Comparison of ENCODE assay signal across 28 mouse cellular contexts in the genomic region with DNA sequence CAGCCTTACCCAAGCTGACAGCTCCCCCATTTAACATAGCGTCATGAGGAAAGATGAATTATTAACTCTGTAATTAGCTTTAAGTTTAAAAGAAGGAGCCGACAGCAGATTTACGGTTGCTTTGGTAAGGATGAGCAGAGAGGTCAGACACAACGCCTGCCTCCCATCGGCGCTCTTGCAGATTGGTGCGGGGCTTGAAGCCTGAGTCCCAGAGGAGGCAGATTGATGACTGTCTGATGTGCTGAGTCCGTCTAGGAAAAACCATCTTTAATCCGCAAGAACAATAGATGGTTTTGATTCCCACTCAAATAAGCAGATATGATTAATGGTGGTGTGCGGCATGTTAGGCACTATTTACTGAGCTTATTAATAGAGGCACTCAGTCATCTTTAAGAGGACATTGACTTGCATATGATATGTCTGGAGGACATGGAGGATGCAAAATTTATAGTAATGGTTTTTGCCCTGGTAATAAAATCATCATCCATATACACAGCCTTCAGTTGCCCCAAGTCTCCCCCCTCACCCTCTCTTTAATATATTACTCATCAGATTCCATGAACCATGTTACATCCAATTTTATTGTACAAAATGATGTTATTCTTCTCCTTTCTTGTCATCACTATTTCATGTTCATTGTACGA.
A peak's percentile ranks its signal among the peaks of the same experiment; 100 is the strongest.
DNase-seq lines count a peak whose midpoint lies in the region; ATAC-seq lines count a peak whose summit lies in the region.
"Had no signal": no experiment of that assay in that cellular context is flagged by ENCODE, and none has a peak within 500 bp of the region (broad histone marks: within the 10 kb centered on the region; RNA-seq: fewer than 3 reads in every experiment).

No protein-coding gene starts in this region.

- no peak overlapping the region for H3K9ac ChIP-seq in hindbrain, embryonic 12.5 days
- H3K9ac ChIP-seq in hindbrain, embryonic 13.5 days, result no peak overlapping the region
- H3K9ac ChIP-seq in hindbrain, embryonic 16.5 days (ENCODE audit: low read depth, low read length), result no peak overlapping the region
- H3K9ac ChIP-seq in neural tube, embryonic 15.5 days (replicated peaks), result no peak overlapping the region
- H3K9ac ChIP-seq: embryonic facial prominence, embryonic 12.5 days; hindbrain, embryonic 15.5 days; liver, embryonic 14.5 days had no signal

- no peak for DNase-seq in hindbrain, embryonic 10.5 days (ENCODE audit: low spot score)
- no peak for DNase-seq in cerebellum, postnatal 4 days (ENCODE audit: low spot score in 2 of 2)
- DNase-seq: adrenal gland, postnatal 25 days; B cell, adult 2 months; cerebellum, adult 2 months; cerebellum, postnatal 14 days; gastrocnemius, postnatal 14 days; heart, postnatal 14 days; kidney, adult 8-10 months; kidney, postnatal 14 days; layer of hippocampus, adult 9-11 months; liver; lung, adult 2 months; lung, postnatal 10 days; right cerebral cortex, postnatal 4 days; thymus, adult 2 months; thymus, postnatal 4 days had no signal

- H3K4me1 ChIP-seq in hindbrain, embryonic 12.5 days, result peaks cover 7% of the 10 kb centered on the region; the same call in 1 of the 2 replicates
- 0 out of 2 replicates have a peak, but pooled peaks cover 6% of the 10 kb centered on the region for H3K4me1 ChIP-seq in hindbrain, embryonic 10.5 days (replicated peaks)
- H3K4me1 ChIP-seq in hindbrain, embryonic 13.5 days (replicated peaks), result peaks cover 14% of the 10 kb centered on the region
- no peaks in the 10 kb centered on the region for H3K4me1 ChIP-seq in hindbrain, embryonic 16.5 days (ENCODE audit: control insufficient read depth, insufficient read depth, low read depth, low read length)
- peaks cover 2% of the 10 kb centered on the region; the same call in 1 of the 2 replicates for H3K4me1 ChIP-seq in neural tube, embryonic 15.5 days
- H3K4me1 ChIP-seq: embryonic facial prominence, embryonic 12.5 days had no signal

- 0 out of 2 replicates have a peak, but pooled peaks cover 2% of the 10 kb centered on the region for H3K27me3 ChIP-seq in hindbrain, embryonic 12.5 days
- H3K27me3 ChIP-seq in hindbrain, embryonic 10.5 days (ENCODE audit: insufficient read depth, poor library complexity, severe bottlenecking), result no peaks in the 10 kb centered on the region
- H3K27me3 ChIP-seq in hindbrain, embryonic 13.5 days, result no peaks in the 10 kb centered on the region
- H3K27me3 ChIP-seq in hindbrain, embryonic 16.5 days (replicated peaks; ENCODE audit: control insufficient read depth, insufficient read depth, low read length), result no peaks in the 10 kb centered on the region
- H3K27me3 ChIP-seq in neural tube, embryonic 15.5 days (replicated peaks), result no peaks in the 10 kb centered on the region; the same call in 1 of the 2 replicates
- H3K27me3 ChIP-seq: embryonic facial prominence, embryonic 12.5 days; hindbrain, embryonic 15.5 days had no signal

- no peak overlapping the region for H3K4me3 ChIP-seq in hindbrain, embryonic 12.5 days
- H3K4me3 ChIP-seq in hindbrain, embryonic 10.5 days, result no peak overlapping the region
- H3K4me3 ChIP-seq in hindbrain, embryonic 13.5 days, result no peak overlapping the region
- no peak overlapping the region for H3K4me3 ChIP-seq in hindbrain, embryonic 16.5 days (ENCODE audit: low read length)
- no peak overlapping the region for H3K4me3 ChIP-seq in neural tube, embryonic 15.5 days (replicated peaks)
- H3K4me3 ChIP-seq: embryonic facial prominence, embryonic 12.5 days; hindbrain, embryonic 15.5 days had no signal

- WGBS in hindbrain, embryonic 12.5 days, result 56% methylated on average over 11 of the region's 11 CpGs
- WGBS in hindbrain, embryonic 10.5 days, result 80% methylated on average over 11 of the region's 11 CpGs
- 44% methylated on average over 11 of the region's 11 CpGs for WGBS in hindbrain, embryonic 13.5 days
- WGBS in hindbrain, embryonic 16.5 days, result 51% methylated on average over 11 of the region's 11 CpGs
- 34% methylated on average over 11 of the region's 11 CpGs for WGBS in neural tube, embryonic 15.5 days

- H3K9me3 ChIP-seq in hindbrain, embryonic 12.5 days (replicated peaks), result no peaks in the 10 kb centered on the region
- no peaks in the 10 kb centered on the region for H3K9me3 ChIP-seq in hindbrain, embryonic 10.5 days
- no peaks in the 10 kb centered on the region for H3K9me3 ChIP-seq in hindbrain, embryonic 13.5 days
- no peaks in the 10 kb centered on the region for H3K9me3 ChIP-seq in hindbrain, embryonic 16.5 days (ENCODE audit: control insufficient read depth, low read length)
- H3K9me3 ChIP-seq in neural tube, embryonic 15.5 days (replicated peaks), result no peaks in the 10 kb centered on the region
- H3K9me3 ChIP-seq: embryonic facial prominence, embryonic 12.5 days; hindbrain, embryonic 15.5 days had no signal

- H3K4me2 ChIP-seq in hindbrain, embryonic 12.5 days (replicated peaks), result no peak overlapping the region
- no peak overlapping the region for H3K4me2 ChIP-seq in hindbrain, embryonic 13.5 days
- H3K4me2 ChIP-seq in hindbrain, embryonic 16.5 days (ENCODE audit: low read length), result no peak overlapping the region
- no peak overlapping the region for H3K4me2 ChIP-seq in neural tube, embryonic 15.5 days
- H3K4me2 ChIP-seq: embryonic facial prominence, embryonic 12.5 days; hindbrain, embryonic 15.5 days had no signal

- H3K36me3 ChIP-seq in hindbrain, embryonic 12.5 days, result no peaks in the 10 kb centered on the region
- no peaks in the 10 kb centered on the region for H3K36me3 ChIP-seq in hindbrain, embryonic 10.5 days
- H3K36me3 ChIP-seq in hindbrain, embryonic 13.5 days, result no peaks in the 10 kb centered on the region
- no peaks in the 10 kb centered on the region for H3K36me3 ChIP-seq in hindbrain, embryonic 16.5 days (ENCODE audit: control insufficient read depth, insufficient read depth, low read length)
- H3K36me3 ChIP-seq in neural tube, embryonic 15.5 days, result no peaks in the 10 kb centered on the region
- H3K36me3 ChIP-seq: embryonic facial prominence, embryonic 12.5 days; hindbrain, embryonic 15.5 days had no signal

- ATAC-seq in hindbrain, embryonic 12.5 days (ENCODE audit: low FRiP score), result peak; percentile 57
- ATAC-seq in hindbrain, embryonic 13.5 days (ENCODE audit: low FRiP score), result peak; percentile 25; the same call in 1 of the 2 replicates
- ATAC-seq in hindbrain, embryonic 16.5 days, result peak; percentile 19; the same call in 1 of the 2 replicates
- peak; percentile 50 for ATAC-seq in neural tube, embryonic 15.5 days (ENCODE audit: low FRiP score)
- ATAC-seq: forebrain, embryonic 14.5 days; intestine, embryonic 16.5 days; midbrain, embryonic 16.5 days had no signal

- no peak overlapping the region for H3K27ac ChIP-seq in hindbrain, embryonic 12.5 days
- no peak overlapping the region for H3K27ac ChIP-seq in hindbrain, embryonic 10.5 days
- peak overlapping the region; percentile 53; the same call in 1 of the 2 replicates for H3K27ac ChIP-seq in hindbrain, embryonic 13.5 days
- H3K27ac ChIP-seq in hindbrain, embryonic 16.5 days (ENCODE audit: low read depth, low read length), result no peak overlapping the region
- H3K27ac ChIP-seq in neural tube, embryonic 15.5 days (replicated peaks), result no peak overlapping the region
- H3K27ac ChIP-seq: embryonic facial prominence, embryonic 12.5 days; hindbrain, embryonic 15.5 days; liver, embryonic 14.5 days; macrophage had no signal
